Mouse (Mus musculus): ENCODE data around the gene A730071L15Rik. TPM values are rescaled to one million over a fixed set of nuclear protein-coding genes. Genes with fewer than 3 reads are reported as not detected.

A730071L15Rik gene
- polyA plus RNA-seq, 1 experiment from 2014 or later = not detected

- Histone ChIP-seq H3K36me3 (no peaks in the 10 kb centered on the region), H3K27me3 (replicated peaks) (no peaks in the 10 kb centered on the region), H3K27ac (ENCODE audit: poor library complexity, severe bottlenecking) (no peak overlapping the region), H3K4me2 (no peak overlapping the region), H3K9ac (no peak overlapping the region), H3K9me3 (replicated peaks) (no peaks in the 10 kb centered on the region), H3K4me1 (replicated peaks) (peaks cover 25% of the 10 kb centered on the region), H3K4me3 (no peak overlapping the region)
- 92% methylated on average over 7 of the region's 7 CpGs for WGBS
- no peak for ATAC-seq (ENCODE audit: insufficient number of reproducible peaks, low FRiP score)
Observed at GRCm38 (mm10) chr11:6164781-6165180, 35.0 kb upstream of the A730071L15Rik start.

- 91% methylated on average over 7 of the region's 7 CpGs for WGBS
- no peak overlapping the region for H3K27ac ChIP-seq (ENCODE audit: poor library complexity, severe bottlenecking)
- no peaks in the 10 kb centered on the region for H3K27me3 ChIP-seq (replicated peaks)
- no peak overlapping the region for H3K9ac ChIP-seq
- no peak overlapping the region for H3K4me2 ChIP-seq
- H3K4me1 ChIP-seq (replicated peaks) = peaks cover 18% of the 10 kb centered on the region
- H3K4me3 ChIP-seq = no peak overlapping the region
- ATAC-seq (ENCODE audit: insufficient number of reproducible peaks, low FRiP score) = no peak
- H3K9me3 ChIP-seq (replicated peaks) = no peaks in the 10 kb centered on the region
- H3K36me3 ChIP-seq = no peaks in the 10 kb centered on the region
Observed at GRCm38 (mm10) chr11:6165391-6166081, 34.3 kb upstream of the A730071L15Rik start.

- WGBS = 92% methylated on average over 12 of the region's 12 CpGs
Observed at GRCm38 (mm10) chr11:6166351-6166750, 33.5 kb upstream of the A730071L15Rik start.

GRCm38 (mm10) chr11:6169041-6169663, 30.7 kb upstream of the A730071L15Rik start:
- Histone ChIP-seq H3K4me3 (no peak overlapping the region), H3K9me3 (replicated peaks) (no peaks in the 10 kb centered on the region), H3K4me1 (replicated peaks) (peaks cover 15% of the 10 kb centered on the region), H3K27me3 (replicated peaks) (no peaks in the 10 kb centered on the region), H3K36me3 (no peaks in the 10 kb centered on the region), H3K4me2 (no peak overlapping the region), H3K27ac (ENCODE audit: poor library complexity, severe bottlenecking) (no peak overlapping the region), H3K9ac (0 out of 2 replicates have a peak overlapping the region, but pooled peaks have one; percentile 18)
- ATAC-seq (ENCODE audit: insufficient number of reproducible peaks, low FRiP score) = no peak
- 72% methylated on average over 2 of the region's 2 CpGs for WGBS

More at GRCm38 (mm10) chr11:6166351-6166750, 33.5 kb upstream of the A730071L15Rik start:
- H3K9me3 ChIP-seq (replicated peaks) = no peaks in the 10 kb centered on the region
- no peaks in the 10 kb centered on the region for H3K27me3 ChIP-seq (replicated peaks)
- H3K36me3 ChIP-seq = no peaks in the 10 kb centered on the region
- no peak overlapping the region for H3K27ac ChIP-seq (ENCODE audit: poor library complexity, severe bottlenecking)
- no peak for ATAC-seq (ENCODE audit: insufficient number of reproducible peaks, low FRiP score)
- H3K4me1 ChIP-seq (replicated peaks) = peaks cover 14% of the 10 kb centered on the region; the same call in 1 of the 2 replicates
- H3K4me3 ChIP-seq = no peak overlapping the region
- no peak overlapping the region for H3K9ac ChIP-seq
- H3K4me2 ChIP-seq = no peak overlapping the region

GRCm38 (mm10) chr11:6174719-6175118, 25.1 kb upstream of the A730071L15Rik start:
- no peaks in the 10 kb centered on the region for H3K27me3 ChIP-seq (replicated peaks)
- no peak overlapping the region for H3K4me3 ChIP-seq
- WGBS = 18% methylated on average over 7 of the region's 7 CpGs
- peak; percentile 68 for ATAC-seq (ENCODE audit: insufficient number of reproducible peaks, low FRiP score)
- H3K27ac ChIP-seq (ENCODE audit: poor library complexity, severe bottlenecking) = peak overlapping the region; percentile 74
- no peaks in the 10 kb centered on the region for H3K36me3 ChIP-seq
- peaks cover 43% of the 10 kb centered on the region for H3K4me1 ChIP-seq (replicated peaks)
- H3K9ac ChIP-seq = no peak overlapping the region
- no peaks in the 10 kb centered on the region for H3K9me3 ChIP-seq (replicated peaks)
- peak overlapping the region; percentile 47 for H3K4me2 ChIP-seq

GRCm38 (mm10) chr11:6175506-6175905, 24.3 kb upstream of the A730071L15Rik start:
- ATAC-seq (ENCODE audit: insufficient number of reproducible peaks, low FRiP score) = no peak
- peaks cover 48% of the 10 kb centered on the region for H3K4me1 ChIP-seq (replicated peaks)
- H3K9ac ChIP-seq = no peak overlapping the region
- H3K4me2 ChIP-seq = no peak overlapping the region
- H3K36me3 ChIP-seq = no peaks in the 10 kb centered on the region
- peak overlapping the region; percentile 74; the same call in 1 of the 2 replicates for H3K27ac ChIP-seq (ENCODE audit: poor library complexity, severe bottlenecking)
- WGBS = 25% methylated on average over 1 of the region's 1 CpGs
- no peak overlapping the region for H3K4me3 ChIP-seq
- H3K9me3 ChIP-seq (replicated peaks) = no peaks in the 10 kb centered on the region
- no peaks in the 10 kb centered on the region for H3K27me3 ChIP-seq (replicated peaks)

GRCm38 (mm10) chr11:6177781-6178420, 21.9 kb upstream of the A730071L15Rik start:
- no peaks in the 10 kb centered on the region for H3K9me3 ChIP-seq (replicated peaks)
- H3K4me1 ChIP-seq (replicated peaks) = peaks cover 52% of the 10 kb centered on the region
- no peak overlapping the region for H3K9ac ChIP-seq
- ATAC-seq (ENCODE audit: insufficient number of reproducible peaks, low FRiP score) = no peak
- 73% methylated on average over 8 of the region's 8 CpGs for WGBS
- H3K4me3 ChIP-seq = no peak overlapping the region
- no peaks in the 10 kb centered on the region for H3K27me3 ChIP-seq (replicated peaks)
- H3K27ac ChIP-seq (ENCODE audit: poor library complexity, severe bottlenecking) = no peak overlapping the region
- H3K36me3 ChIP-seq = no peaks in the 10 kb centered on the region
- H3K4me2 ChIP-seq = no peak overlapping the region

GRCm38 (mm10) chr11:6178673-6179166, 21.1 kb upstream of the A730071L15Rik start:
- H3K9ac ChIP-seq = 0 out of 2 replicates have a peak overlapping the region, but pooled peaks have one; percentile 5
- no peak overlapping the region for H3K4me3 ChIP-seq
- 26% methylated on average over 2 of the region's 2 CpGs for WGBS

GRCm38 (mm10) chr11:6179194-6179593, 20.6 kb upstream of the A730071L15Rik start:
- H3K4me2 ChIP-seq = no peak overlapping the region
- 0 out of 2 replicates have a peak overlapping the region, but pooled peaks have one; percentile 24 for H3K9ac ChIP-seq
- no peak for ATAC-seq (ENCODE audit: insufficient number of reproducible peaks, low FRiP score)
- WGBS = 27% methylated on average over 8 of the region's 8 CpGs
- H3K27ac ChIP-seq (ENCODE audit: poor library complexity, severe bottlenecking) = peak overlapping the region; percentile 41; the same call in 1 of the 2 replicates
- H3K27me3 ChIP-seq (replicated peaks) = no peaks in the 10 kb centered on the region
- H3K4me1 ChIP-seq (replicated peaks) = peaks cover 51% of the 10 kb centered on the region
- H3K4me3 ChIP-seq = no peak overlapping the region
- H3K9me3 ChIP-seq (replicated peaks) = no peaks in the 10 kb centered on the region
- H3K36me3 ChIP-seq = no peaks in the 10 kb centered on the region

More at GRCm38 (mm10) chr11:6178673-6179166, 21.1 kb upstream of the A730071L15Rik start:
- no peaks in the 10 kb centered on the region for H3K27me3 ChIP-seq (replicated peaks)
- H3K27ac ChIP-seq (ENCODE audit: poor library complexity, severe bottlenecking) = peak overlapping the region; percentile 41
- no peak for ATAC-seq (ENCODE audit: insufficient number of reproducible peaks, low FRiP score)
- H3K4me1 ChIP-seq (replicated peaks) = peaks cover 52% of the 10 kb centered on the region
- H3K4me2 ChIP-seq = no peak overlapping the region
- no peaks in the 10 kb centered on the region for H3K9me3 ChIP-seq (replicated peaks)
- H3K36me3 ChIP-seq = no peaks in the 10 kb centered on the region

- Histone ChIP-seq H3K27me3 (replicated peaks) (no peaks in the 10 kb centered on the region), H3K4me3 (no peak overlapping the region)
- WGBS = 61% methylated on average over 6 of the region's 6 CpGs
Observed at GRCm38 (mm10) chr11:6180811-6181399, 18.9 kb upstream of the A730071L15Rik start.

GRCm38 (mm10) chr11:6183246-6183645, 16.6 kb upstream of the A730071L15Rik start:
- WGBS = 75% methylated on average over 2 of the region's 2 CpGs
- Histone ChIP-seq H3K36me3 (no peaks in the 10 kb centered on the region), H3K9ac (no peak overlapping the region), H3K4me1 (replicated peaks) (peaks cover 40% of the 10 kb centered on the region), H3K27ac (ENCODE audit: poor library complexity, severe bottlenecking) (no peak overlapping the region), H3K9me3 (replicated peaks) (no peaks in the 10 kb centered on the region), H3K4me3 (no peak overlapping the region), H3K27me3 (replicated peaks) (no peaks in the 10 kb centered on the region), H3K4me2 (no peak overlapping the region)
- no peak for ATAC-seq (ENCODE audit: insufficient number of reproducible peaks, low FRiP score)

More at GRCm38 (mm10) chr11:6180811-6181399, 18.9 kb upstream of the A730071L15Rik start:
- Histone ChIP-seq H3K4me1 (replicated peaks) (peaks cover 41% of the 10 kb centered on the region), H3K36me3 (no peaks in the 10 kb centered on the region), H3K9ac (no peak overlapping the region), H3K9me3 (replicated peaks) (no peaks in the 10 kb centered on the region), H3K27ac (ENCODE audit: poor library complexity, severe bottlenecking) (no peak overlapping the region), H3K4me2 (no peak overlapping the region)
- ATAC-seq (ENCODE audit: insufficient number of reproducible peaks, low FRiP score) = no peak

Measured in heart, embryonic 12.5 days (tissue).